Mouse (Mus musculus): Measurements from ENCODE around the gene Wwox. TPM values are rescaled to one million over a fixed set of nuclear protein-coding genes. Genes with fewer than 3 reads are reported as not detected.
A peak's percentile ranks its signal among the peaks of the same experiment; 100 is the strongest.

The Wwox gene
- polyA plus RNA-seq, 2 experiments: 2.5 to 2.6 TPM

DNA sequence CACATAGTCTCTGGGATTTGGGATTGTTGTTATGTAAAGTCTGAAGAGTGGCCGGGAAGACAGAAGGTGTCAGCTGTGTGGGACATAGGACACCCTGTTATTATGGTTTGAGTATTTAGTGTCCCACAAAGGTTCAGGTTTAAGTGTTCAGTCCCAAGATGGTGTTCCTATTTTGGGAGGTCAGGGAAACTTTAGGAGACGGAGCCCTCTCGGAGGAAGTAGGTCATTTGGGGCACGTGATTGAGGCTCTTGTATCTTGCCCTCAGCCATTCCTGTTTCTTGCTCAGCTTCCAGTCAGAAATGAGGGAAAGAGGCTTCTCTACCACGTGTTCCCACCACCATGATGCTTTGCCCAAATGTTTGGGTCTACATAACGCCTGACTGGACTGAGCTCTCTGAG, 524.8 kb downstream of the Wwox start:
- H3K9me3 ChIP-seq (ENCODE audit: control insufficient read depth, low read length): no peaks in the 10 kb centered on the region; the same call in 1 of the 2 replicates
- H3K27me3 ChIP-seq (ENCODE audit: control insufficient read depth, insufficient read depth, low read length): no peaks in the 10 kb centered on the region
- no peak overlapping the region for H3K27ac ChIP-seq
- no peak overlapping the region for H3K4me2 ChIP-seq (ENCODE audit: low read depth)
- H3K4me1 ChIP-seq (replicated peaks; ENCODE audit: control insufficient read depth in 2 of 2, insufficient read depth in 2 of 2, low read length in 1 of 2): no peaks in the 10 kb centered on the region
- no peak overlapping the region for H3K4me3 ChIP-seq (ENCODE audit: insufficient read depth in 1 of 2, low read depth in 2 of 2, low read length in 2 of 2)
- TF ChIP-seq CTCF (IDR thresholded peaks at IDR 0.05; ENCODE audit: low read depth) (no peak), EP300 (IDR thresholded peaks at IDR 0.05; ENCODE audit: low read depth) (no peak)
- no peak for DNase-seq (ENCODE audit: low read depth in 3 of 3, low spot score in 3 of 3)
- no peak overlapping the region for H3K9ac ChIP-seq (replicated peaks)
- H3K36me3 ChIP-seq (replicated peaks; ENCODE audit: control insufficient read depth, insufficient read depth, low read depth): no peaks in the 10 kb centered on the region
- ATAC-seq (ENCODE audit: insufficient read depth): no peak
- WGBS (ENCODE audit: insufficient replicate concordance): 57% methylated on average over 6 of the region's 6 CpGs

DNA sequence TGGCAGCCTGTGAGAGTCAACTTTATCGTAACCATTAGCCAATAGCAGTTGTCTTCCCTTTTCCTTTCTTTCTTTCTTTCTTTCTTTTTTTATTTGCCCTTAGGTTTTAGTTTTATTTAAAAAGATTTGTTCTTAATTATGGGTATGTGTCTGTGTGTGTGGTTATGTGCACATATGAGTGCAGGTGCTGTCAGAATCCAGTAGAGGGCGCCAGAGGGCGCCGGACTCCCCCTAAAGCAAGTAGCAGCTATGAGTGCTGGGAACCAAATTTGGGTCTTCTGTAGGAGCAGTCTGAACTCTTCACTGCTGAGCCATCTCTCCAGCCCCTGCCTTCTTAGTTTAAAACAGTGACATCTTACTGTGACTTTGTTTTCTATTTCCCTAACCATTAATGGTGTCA, 529.4 kb downstream of the Wwox start:
- TF ChIP-seq CTCF (IDR thresholded peaks at IDR 0.05; ENCODE audit: low read depth) (peak; percentile 41; the same call in 1 of the 2 replicates), EP300 (IDR thresholded peaks at IDR 0.05; ENCODE audit: low read depth) (no peak)
- H3K36me3 ChIP-seq (replicated peaks; ENCODE audit: control insufficient read depth, insufficient read depth, low read depth): no peaks in the 10 kb centered on the region
- no peak overlapping the region for H3K27ac ChIP-seq
- ATAC-seq (ENCODE audit: insufficient read depth): no peak
- no peaks in the 10 kb centered on the region for H3K27me3 ChIP-seq (ENCODE audit: control insufficient read depth, insufficient read depth, low read length)
- H3K4me3 ChIP-seq (ENCODE audit: insufficient read depth in 1 of 2, low read depth in 2 of 2, low read length in 2 of 2): no peak overlapping the region
- 54% methylated on average over 4 of the region's 4 CpGs for WGBS (ENCODE audit: insufficient replicate concordance)
- DNase-seq (ENCODE audit: low read depth in 3 of 3, low spot score in 3 of 3): no peak
- no peaks in the 10 kb centered on the region for H3K4me1 ChIP-seq (replicated peaks; ENCODE audit: control insufficient read depth in 2 of 2, insufficient read depth in 2 of 2, low read length in 1 of 2)
- no peaks in the 10 kb centered on the region; the same call in 1 of the 2 replicates for H3K9me3 ChIP-seq (ENCODE audit: control insufficient read depth, low read length)
- H3K9ac ChIP-seq (replicated peaks): no peak overlapping the region
- H3K4me2 ChIP-seq (ENCODE audit: low read depth): no peak overlapping the region

DNA sequence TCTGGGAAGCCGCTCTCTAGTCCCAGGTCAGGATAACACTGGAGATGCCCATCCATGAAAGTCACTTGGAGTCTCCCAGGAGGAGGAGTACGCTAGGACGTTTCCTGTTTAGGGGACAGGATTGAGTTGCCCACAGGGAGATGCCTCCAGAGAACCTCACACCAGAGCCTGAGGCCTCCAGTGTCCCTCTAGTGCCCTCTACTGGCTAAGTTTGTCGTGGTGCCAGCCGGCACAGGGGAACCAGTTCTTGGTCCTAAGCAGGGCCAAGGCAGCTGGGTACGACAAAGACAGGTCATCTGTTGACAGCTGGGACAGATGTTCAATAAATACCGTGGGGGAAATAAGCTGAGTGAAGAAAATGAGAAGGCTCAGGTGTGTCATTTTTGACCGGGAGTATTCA, 531.9 kb downstream of the Wwox start:
- ATAC-seq (ENCODE audit: insufficient read depth): no peak
- no peak overlapping the region for H3K4me3 ChIP-seq (ENCODE audit: insufficient read depth in 1 of 2, low read depth in 2 of 2, low read length in 2 of 2)
- no peaks in the 10 kb centered on the region for H3K27me3 ChIP-seq (ENCODE audit: control insufficient read depth, insufficient read depth, low read length)
- no peaks in the 10 kb centered on the region for H3K36me3 ChIP-seq (replicated peaks; ENCODE audit: control insufficient read depth, insufficient read depth, low read depth)
- H3K27ac ChIP-seq: no peak overlapping the region
- no peaks in the 10 kb centered on the region; the same call in 1 of the 2 replicates for H3K9me3 ChIP-seq (ENCODE audit: control insufficient read depth, low read length)
- H3K9ac ChIP-seq (replicated peaks): no peak overlapping the region
- no peak overlapping the region for H3K4me2 ChIP-seq (ENCODE audit: low read depth)
- 23% methylated on average over 8 of the region's 8 CpGs for WGBS (ENCODE audit: insufficient replicate concordance)
- DNase-seq (ENCODE audit: low read depth in 3 of 3, low spot score in 3 of 3): peak in 2 of 3 experiments; percentile 9 to 29
- peak; percentile 88 for TF ChIP-seq CTCF (IDR thresholded peaks at IDR 0.05; ENCODE audit: low read depth)
- TF ChIP-seq EP300 (IDR thresholded peaks at IDR 0.05; ENCODE audit: low read depth): no peak
- no peaks in the 10 kb centered on the region for H3K4me1 ChIP-seq (replicated peaks; ENCODE audit: control insufficient read depth in 2 of 2, insufficient read depth in 2 of 2, low read length in 1 of 2)

DNA sequence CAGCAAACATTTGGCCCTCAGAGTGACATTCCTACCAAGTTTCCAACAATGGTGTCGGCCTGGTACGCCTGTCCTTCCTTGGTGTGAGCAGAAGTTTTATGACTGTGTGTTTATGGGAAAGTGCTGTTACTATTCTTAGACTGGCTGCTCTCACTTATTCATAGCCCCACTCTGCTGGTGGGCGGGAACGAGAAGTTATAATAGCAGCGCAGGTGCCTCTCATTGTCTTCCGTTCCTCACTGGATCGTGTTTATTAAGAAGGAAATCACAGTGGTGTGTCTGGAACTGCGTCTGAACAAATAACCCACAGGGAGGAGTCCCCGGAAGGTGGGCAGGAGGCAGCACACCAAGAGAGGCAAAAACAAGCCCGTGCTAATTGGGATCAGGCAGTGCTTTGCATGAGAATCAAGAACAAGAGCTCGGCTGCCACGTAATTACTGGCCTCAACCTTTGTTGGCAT, 533.6 kb downstream of the Wwox start:
- H3K4me3 ChIP-seq (ENCODE audit: insufficient read depth in 1 of 2, low read depth in 2 of 2, low read length in 2 of 2): no peak overlapping the region
- H3K4me1 ChIP-seq (replicated peaks; ENCODE audit: control insufficient read depth in 2 of 2, insufficient read depth in 2 of 2, low read length in 1 of 2): no peaks in the 10 kb centered on the region
- ATAC-seq (ENCODE audit: insufficient read depth): no peak
- no peaks in the 10 kb centered on the region for H3K36me3 ChIP-seq (replicated peaks; ENCODE audit: control insufficient read depth, insufficient read depth, low read depth)
- H3K27ac ChIP-seq: no peak overlapping the region
- H3K9ac ChIP-seq (replicated peaks): no peak overlapping the region
- 39% methylated on average over 12 of the region's 12 CpGs for WGBS (ENCODE audit: insufficient replicate concordance)
- no peaks in the 10 kb centered on the region for H3K27me3 ChIP-seq (ENCODE audit: control insufficient read depth, insufficient read depth, low read length)
- no peak for DNase-seq (ENCODE audit: low read depth in 3 of 3, low spot score in 3 of 3)
- no peaks in the 10 kb centered on the region; the same call in 1 of the 2 replicates for H3K9me3 ChIP-seq (ENCODE audit: control insufficient read depth, low read length)
- TF ChIP-seq EP300 (IDR thresholded peaks at IDR 0.05; ENCODE audit: low read depth): no peak
- TF ChIP-seq CTCF (IDR thresholded peaks at IDR 0.05; ENCODE audit: low read depth): no peak
- no peak overlapping the region for H3K4me2 ChIP-seq (ENCODE audit: low read depth)

DNA sequence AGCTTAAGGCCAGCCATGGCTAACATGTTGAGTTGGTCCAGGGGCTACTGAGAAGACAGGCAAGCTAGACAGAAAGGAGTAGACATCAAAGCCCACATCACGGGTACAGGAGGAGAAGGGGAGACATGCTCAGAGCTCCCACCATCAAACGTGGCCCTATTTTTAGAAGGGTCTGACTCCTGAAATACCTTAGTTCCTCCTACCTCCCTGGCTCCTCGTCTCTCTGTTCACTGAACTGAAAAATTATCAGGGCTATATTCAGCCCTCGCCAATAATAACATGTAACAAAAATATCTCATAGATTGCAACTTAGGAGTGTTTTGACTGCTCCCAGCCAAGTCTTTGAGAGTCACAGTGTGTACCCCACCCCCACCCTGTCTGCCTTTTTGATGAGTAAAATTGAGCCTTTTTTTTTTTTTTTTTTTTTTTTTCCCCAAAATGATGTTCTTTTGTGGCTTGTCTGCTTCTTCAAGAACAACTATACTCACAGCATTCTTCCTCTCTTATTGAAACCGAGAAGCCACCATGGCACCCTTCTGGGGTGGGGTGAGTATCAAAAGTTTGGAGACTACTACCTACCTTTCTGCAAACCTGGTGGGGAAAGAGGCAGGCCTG, 535.0 kb downstream of the Wwox start:
- DNase-seq (ENCODE audit: low read depth in 3 of 3, low spot score in 3 of 3) (no peak), ATAC-seq (ENCODE audit: insufficient read depth) (no peak)
- Histone ChIP-seq H3K9me3 (ENCODE audit: control insufficient read depth, low read length) (no peaks in the 10 kb centered on the region), H3K9ac (replicated peaks) (no peak overlapping the region), H3K36me3 (replicated peaks; ENCODE audit: control insufficient read depth, insufficient read depth, low read depth) (no peaks in the 10 kb centered on the region), H3K4me1 (replicated peaks; ENCODE audit: control insufficient read depth in 2 of 2, insufficient read depth in 2 of 2, low read length in 1 of 2) (0 out of 4 replicates have a peak, but pooled peaks cover 0 to 2% of the 10 kb centered on the region in 2 experiments), H3K27me3 (ENCODE audit: control insufficient read depth, insufficient read depth, low read length) (no peaks in the 10 kb centered on the region), H3K4me2 (ENCODE audit: low read depth) (no peak overlapping the region), H3K27ac (no peak overlapping the region), H3K4me3 (ENCODE audit: insufficient read depth in 1 of 2, low read depth in 2 of 2, low read length in 2 of 2) (no peak overlapping the region)
- WGBS (ENCODE audit: insufficient replicate concordance): 55% methylated on average over 5 of the region's 5 CpGs
- no peak for TF ChIP-seq EP300 (IDR thresholded peaks at IDR 0.05; ENCODE audit: low read depth)
- no peak for TF ChIP-seq CTCF (IDR thresholded peaks at IDR 0.05; ENCODE audit: low read depth)

Data from liver, embryonic 14.5 days (tissue).